Mouse (Mus musculus) lung, embryonic 14.5 days (tissue): ENCODE data around the gene Cxadr. TPM values are rescaled to one million over a fixed set of nuclear protein-coding genes. Genes with fewer than 3 reads are reported as not detected.
A peak's percentile ranks its signal among the peaks of the same experiment; 100 is the strongest.

ENCODE experiments used
- ATAC-seq: fragments of 200-750 bp; cut with Nextera tagmentation; 2 replicates; pipeline ENCODE4 v1.8.0; 2017; ENCODE audit warnings: mild to moderate bottlenecking, moderate TSS enrichment, moderate library complexity; ENCODE audit not compliant: insufficient read depth
- DNase-seq: peaks from one replicate; pipeline ENCODE4 v3.0.0-alpha.2; 2015
- H3K27ac ChIP-seq: fragments of 300-500 bp; sonication (generic); 2 replicates; pipeline ENCODE4 v1.5.1; 2014; ENCODE audit warnings: low read depth, mild to moderate bottlenecking, moderate library complexity
- H3K27me3 ChIP-seq: fragments of 300-500 bp; sonication (generic); 2 replicates; pipeline ENCODE4 v1.6.1; 2014; ENCODE audit warnings: low read length, control low read depth; ENCODE audit not compliant: insufficient read depth
- H3K36me3 ChIP-seq: fragments of 300-500 bp; sonication (generic); 2 replicates; pipeline ENCODE4 v1.6.1; 2014; ENCODE audit warnings: control low read depth; ENCODE audit not compliant: insufficient read depth
- H3K4me1 ChIP-seq: fragments of 300-500 bp; sonication (generic); 2 replicates; pipeline ENCODE4 v1.6.1; 2014; ENCODE audit warnings: antibody characterized with exemption, control low read depth; ENCODE audit not compliant: insufficient read depth
- H3K4me2 ChIP-seq: fragments of 300-500 bp; sonication (generic); 2 replicates; pipeline ENCODE4 v1.6.1; 2014; ENCODE audit warnings: mild to moderate bottlenecking
- H3K4me3 ChIP-seq: fragments of 300-500 bp; sonication (generic); 2 replicates; pipeline ENCODE4 v1.5.1; 2014; ENCODE audit warnings: low read depth, low read length
- H3K9ac ChIP-seq: fragments of 300-500 bp; sonication (generic); 2 replicates; pipeline ENCODE4 v1.6.1; 2014
- H3K9me3 ChIP-seq: fragments of 300-500 bp; sonication (generic); 2 replicates; pipeline ENCODE4 v1.6.1; 2016; ENCODE audit warnings: low read depth, low read length, control low read depth
- CTCF ChIP-seq: IDR thresholded peaks from 2 replicates; pipeline ENCODE4 v1.5.1; 2016; ENCODE audit warnings: antibody characterized with exemption, low read depth
- WGBS: fragments of 180-500 bp; shearing (Covaris S2); extraction: QIAGEN DNeasy Blood & Tissue Kit; methylation state at CpG from one replicate; pipeline ENCODE4 v1.1.7; 2014; 5-methylcytosine and 5-hydroxymethylcytosine counted together
- polyA plus RNA-seq: library from polyadenylated mRNA; unstranded; fragments of >200 nt; fragmentation: Nextera tagmentation; extraction: Ambion mirVana; gene quantifications from 2 replicates; pipeline ENCODE4 v1.2.1, GENCODE M21; 2014

Gene Cxadr
- polyA plus RNA-seq, 1 experiment from 2014 or later = 20.2 TPM

DNA sequence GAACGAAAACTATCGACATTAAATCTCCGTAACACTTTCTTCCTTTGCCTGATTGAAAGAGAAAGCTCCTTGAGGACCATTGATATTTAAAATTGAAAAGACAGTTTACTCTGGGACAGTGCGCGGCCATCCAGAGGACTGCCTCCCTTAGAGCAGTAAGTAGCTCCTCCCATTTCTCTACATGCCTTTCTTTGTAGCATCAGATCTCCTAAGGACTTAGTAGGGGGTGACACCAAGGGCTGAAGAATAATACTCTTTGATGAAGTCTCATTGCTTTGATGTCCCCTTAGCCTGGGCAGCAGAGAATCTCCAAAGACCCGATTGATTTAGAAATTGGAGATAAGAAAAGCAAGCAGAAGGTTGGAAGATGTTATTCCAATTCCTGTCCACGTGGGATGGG lies 20.3 kb downstream of the Cxadr start:
- no peak for ATAC-seq
- H3K27ac ChIP-seq = no peak overlapping the region
- no peaks in the 10 kb centered on the region for H3K27me3 ChIP-seq
- 0 out of 2 replicates have a peak, but pooled peaks cover 6% of the 10 kb centered on the region for H3K36me3 ChIP-seq
- 8% methylated on average over 7 of the region's 7 CpGs for WGBS
- no peak for TF ChIP-seq CTCF
- H3K4me3 ChIP-seq = no peak overlapping the region
- DNase-seq = peak; percentile 42
- peak overlapping the region; percentile 2 for H3K4me2 ChIP-seq
- peaks cover 5% of the 10 kb centered on the region for H3K4me1 ChIP-seq
- H3K9ac ChIP-seq = no peak overlapping the region
- H3K9me3 ChIP-seq = no peaks in the 10 kb centered on the region

DNA sequence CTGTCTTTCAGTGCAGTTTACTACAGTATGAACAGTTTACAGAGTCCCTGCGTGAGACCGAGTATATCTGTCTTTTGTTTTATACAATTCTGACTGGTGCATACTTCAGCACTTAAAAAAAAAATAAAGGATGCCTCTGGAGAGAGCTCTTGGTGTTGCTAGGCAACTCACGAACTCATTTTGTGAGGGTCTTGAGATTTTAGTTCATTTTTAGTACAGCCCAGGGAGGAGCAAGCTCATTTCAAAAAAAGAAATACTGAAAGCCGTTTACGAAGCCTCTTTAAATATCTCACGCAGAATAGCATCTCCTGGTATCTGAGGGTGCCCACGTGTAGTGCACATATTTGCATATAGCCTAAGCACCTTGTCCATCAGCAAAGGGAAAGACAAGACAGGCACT lies 20.9 kb downstream of the Cxadr start:
- peaks cover 5% of the 10 kb centered on the region for H3K4me1 ChIP-seq
- no peak overlapping the region for H3K4me3 ChIP-seq
- 0 out of 2 replicates have a peak, but pooled peaks cover 6% of the 10 kb centered on the region for H3K36me3 ChIP-seq
- H3K27ac ChIP-seq = no peak overlapping the region
- TF ChIP-seq CTCF = no peak
- H3K27me3 ChIP-seq = no peaks in the 10 kb centered on the region
- 17% methylated on average over 7 of the region's 7 CpGs for WGBS
- peak overlapping the region; percentile 2; the same call in 1 of the 2 replicates for H3K4me2 ChIP-seq
- no peak overlapping the region for H3K9ac ChIP-seq
- no peaks in the 10 kb centered on the region for H3K9me3 ChIP-seq
- peak; percentile 22 for DNase-seq
- ATAC-seq = no peak

DNA sequence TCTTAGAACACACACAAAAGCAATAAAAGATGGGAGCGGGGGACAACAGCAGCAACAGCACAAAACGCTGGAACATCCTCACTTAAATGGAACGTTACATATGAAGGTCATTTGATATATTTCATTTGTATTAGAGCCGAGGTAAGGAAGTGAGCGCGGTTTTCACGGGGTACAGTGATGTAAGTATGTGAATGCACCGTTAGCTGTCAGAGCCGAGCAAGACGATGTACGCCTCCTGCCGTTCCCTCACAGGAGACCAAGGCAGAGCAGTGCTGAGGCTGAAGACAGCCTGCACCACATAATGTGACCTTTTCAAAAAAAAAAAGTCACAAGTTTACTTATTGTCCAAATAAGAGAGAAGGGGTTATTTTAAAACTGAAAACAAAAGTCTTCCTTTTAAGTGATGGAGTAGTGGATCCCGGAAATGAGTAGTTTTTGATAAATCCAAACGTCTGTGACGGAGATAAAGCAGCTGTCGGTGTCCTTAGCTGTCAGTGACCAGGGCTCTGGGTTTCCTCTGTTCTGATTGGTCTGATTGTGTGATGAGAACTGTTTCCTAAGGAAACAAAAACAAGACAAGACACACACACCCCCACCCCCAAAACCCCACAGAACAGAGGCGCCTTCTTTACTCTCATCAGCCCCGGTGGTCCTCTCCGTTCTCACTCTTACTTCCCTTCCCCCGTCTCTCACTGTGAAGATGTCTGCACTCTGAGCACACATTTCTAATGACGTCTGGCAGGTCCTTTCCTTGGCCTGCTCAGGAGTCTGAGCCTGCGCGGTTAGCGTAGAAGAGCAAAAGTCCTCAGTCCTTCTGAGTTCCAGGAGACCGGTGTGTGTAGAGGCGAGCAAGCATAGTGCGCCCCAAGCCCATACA lies 24.9 kb downstream of the Cxadr start:
- DNase-seq (peak; percentile 84), ATAC-seq (peak; percentile 83)
- Histone ChIP-seq H3K4me1 (peaks cover 5% of the 10 kb centered on the region), H3K36me3 (0 out of 2 replicates have a peak, but pooled peaks cover 6% of the 10 kb centered on the region), H3K27ac (0 out of 2 replicates have a peak overlapping the region, but pooled peaks have one; percentile 42), H3K27me3 (no peaks in the 10 kb centered on the region), H3K9me3 (no peaks in the 10 kb centered on the region), H3K9ac (no peak overlapping the region), H3K4me2 (peak overlapping the region; percentile 44), H3K4me3 (no peak overlapping the region; the same call in 1 of the 2 replicates)
- 36% methylated on average over 27 of the region's 27 CpGs for WGBS
- TF ChIP-seq CTCF = peak; percentile 46

GRCm38 (mm10) chr16:78327562-78327961 lies 26.3 kb downstream of the Cxadr start:
- no peak overlapping the region for H3K4me2 ChIP-seq

GRCm38 (mm10) chr16:78327999-78328398 lies 26.7 kb downstream of the Cxadr start:
- TF ChIP-seq CTCF = no peak
- Histone ChIP-seq H3K9ac (no peak overlapping the region), H3K9me3 (no peaks in the 10 kb centered on the region), H3K4me3 (no peak overlapping the region), H3K27ac (no peak overlapping the region), H3K36me3 (0 out of 2 replicates have a peak, but pooled peaks cover 9% of the 10 kb centered on the region), H3K27me3 (no peaks in the 10 kb centered on the region), H3K4me1 (no peaks in the 10 kb centered on the region), H3K4me2 (no peak overlapping the region)
- ATAC-seq (no peak), DNase-seq (no peak)
- 82% methylated on average over 12 of the region's 12 CpGs for WGBS

More at GRCm38 (mm10) chr16:78327562-78327961, 26.3 kb downstream of the Cxadr start:
- no peak overlapping the region for H3K4me3 ChIP-seq
- WGBS = 83% methylated on average over 7 of the region's 7 CpGs
- no peak overlapping the region for H3K27ac ChIP-seq
- H3K36me3 ChIP-seq = 0 out of 2 replicates have a peak, but pooled peaks cover 6% of the 10 kb centered on the region
- ATAC-seq (no peak), DNase-seq (no peak)
- H3K9ac ChIP-seq = no peak overlapping the region
- no peaks in the 10 kb centered on the region for H3K27me3 ChIP-seq
- no peak for TF ChIP-seq CTCF
- H3K9me3 ChIP-seq = no peaks in the 10 kb centered on the region
- no peaks in the 10 kb centered on the region for H3K4me1 ChIP-seq

- H3K4me1 ChIP-seq = no peaks in the 10 kb centered on the region
- no peak overlapping the region for H3K4me3 ChIP-seq
- TF ChIP-seq CTCF = no peak
- H3K27me3 ChIP-seq = no peaks in the 10 kb centered on the region
- no peak overlapping the region for H3K4me2 ChIP-seq
- ATAC-seq = 0 out of 2 replicates have a peak, but pooled peaks have one; percentile 17
- no peak overlapping the region for H3K9ac ChIP-seq
- no peaks in the 10 kb centered on the region for H3K9me3 ChIP-seq
- H3K36me3 ChIP-seq = peaks cover 14% of the 10 kb centered on the region; the same call in 1 of the 2 replicates
- no peak for DNase-seq
- WGBS = 54% methylated on average over 8 of the region's 8 CpGs
- H3K27ac ChIP-seq = no peak overlapping the region
Measured at GRCm38 (mm10) chr16:78337226-78337625, 35.9 kb downstream of the Cxadr start.

DNA sequence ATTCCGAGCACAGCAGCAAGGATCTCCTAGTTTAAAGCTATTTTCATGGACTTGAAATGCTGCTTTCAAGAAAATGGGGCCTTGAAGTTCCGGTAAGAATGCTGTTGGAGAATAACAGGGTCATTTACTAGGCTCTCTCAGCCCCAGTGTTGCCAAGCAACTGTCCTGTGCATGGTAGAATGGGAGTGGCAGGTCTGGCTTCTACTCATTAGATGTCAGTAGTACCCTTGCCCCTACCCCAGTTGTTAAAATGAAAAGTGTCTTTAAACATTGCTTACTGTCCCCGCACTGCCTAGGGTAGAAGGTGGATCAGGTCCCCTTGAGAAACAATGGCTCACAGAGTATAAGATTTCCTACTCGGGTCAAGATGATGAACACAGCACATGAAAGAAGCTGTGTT lies 40.1 kb downstream of the Cxadr start:
- 82% methylated on average over 4 of the region's 4 CpGs for WGBS
- DNase-seq = no peak
- Histone ChIP-seq H3K36me3 (no peaks in the 10 kb centered on the region), H3K4me2 (no peak overlapping the region), H3K4me1 (no peaks in the 10 kb centered on the region), H3K9me3 (no peaks in the 10 kb centered on the region), H3K9ac (no peak overlapping the region), H3K27ac (no peak overlapping the region), H3K27me3 (no peaks in the 10 kb centered on the region), H3K4me3 (no peak overlapping the region)
- ATAC-seq = no peak
- TF ChIP-seq CTCF = no peak
